Mouse (Mus musculus): ENCODE results near the gene Lmf2. TPM values are rescaled to one million over a fixed set of nuclear protein-coding genes. Genes with fewer than 3 reads are reported as not detected.
A peak's percentile ranks its signal among the peaks of the same experiment; 100 is the strongest.

Gene Lmf2
- polyA plus RNA-seq, 1 experiment: 84.4 TPM

- WGBS: 2% methylated on average over 35 of the region's 35 CpGs
- peaks cover 7% of the 10 kb centered on the region for H3K4me1 ChIP-seq (ENCODE audit: control insufficient read depth, insufficient read depth, low read length)
- peak; percentile 83 for DNase-seq
- TF ChIP-seq POLR2A (IDR thresholded peaks at IDR 0.05; ENCODE audit: borderline replicate concordance, extremely low read depth, low read depth, low read length) (no peak; the same call in 1 of the 2 replicates), CTCF (IDR thresholded peaks at IDR 0.05; ENCODE audit: insufficient read depth, low read length) (peak; percentile 72)
- H3K4me3 ChIP-seq (replicated peaks; ENCODE audit: extremely low read depth, low read depth, low read length): peak overlapping the region; percentile 85
Measured at GRCm38 (mm10) chr15:89373027-89373761, 17.7 kb upstream of the Lmf2 start.

- no peak for DNase-seq
- Histone ChIP-seq H3K4me3 (replicated peaks; ENCODE audit: extremely low read depth, low read depth, low read length) (no peak overlapping the region), H3K4me1 (ENCODE audit: control insufficient read depth, insufficient read depth, low read length) (peaks cover 7% of the 10 kb centered on the region)
- 85% methylated on average over 7 of the region's 7 CpGs for WGBS
- TF ChIP-seq CTCF (IDR thresholded peaks at IDR 0.05; ENCODE audit: insufficient read depth, low read length) (no peak), POLR2A (IDR thresholded peaks at IDR 0.05; ENCODE audit: borderline replicate concordance, extremely low read depth, low read depth, low read length) (no peak)
Measured at GRCm38 (mm10) chr15:89372536-89372935, 17.1 kb upstream of the Lmf2 start.

GRCm38 (mm10) chr15:89372068-89372467, 16.6 kb upstream of the Lmf2 start:
- no peak for TF ChIP-seq CTCF (IDR thresholded peaks at IDR 0.05; ENCODE audit: insufficient read depth, low read length)
- no peak for TF ChIP-seq POLR2A (IDR thresholded peaks at IDR 0.05; ENCODE audit: borderline replicate concordance, extremely low read depth, low read depth, low read length)

GRCm38 (mm10) chr15:89365141-89365551, 9.7 kb upstream of the Lmf2 start:
- TF ChIP-seq CTCF (IDR thresholded peaks at IDR 0.05; ENCODE audit: insufficient read depth, low read length) (no peak), POLR2A (IDR thresholded peaks at IDR 0.05; ENCODE audit: borderline replicate concordance, extremely low read depth, low read depth, low read length) (no peak)
- H3K4me3 ChIP-seq (replicated peaks; ENCODE audit: extremely low read depth, low read depth, low read length): no peak overlapping the region
- DNase-seq: no peak
- H3K4me1 ChIP-seq (ENCODE audit: control insufficient read depth, insufficient read depth, low read length): peaks cover 2% of the 10 kb centered on the region; the same call in 1 of the 2 replicates
- 96% methylated on average over 4 of the region's 4 CpGs for WGBS

More at GRCm38 (mm10) chr15:89372068-89372467, 16.6 kb upstream of the Lmf2 start:
- peaks cover 7% of the 10 kb centered on the region for H3K4me1 ChIP-seq (ENCODE audit: control insufficient read depth, insufficient read depth, low read length)
- no peak overlapping the region for H3K4me3 ChIP-seq (replicated peaks; ENCODE audit: extremely low read depth, low read depth, low read length)
- WGBS: 83% methylated on average over 13 of the region's 13 CpGs
- no peak for DNase-seq

DNA sequence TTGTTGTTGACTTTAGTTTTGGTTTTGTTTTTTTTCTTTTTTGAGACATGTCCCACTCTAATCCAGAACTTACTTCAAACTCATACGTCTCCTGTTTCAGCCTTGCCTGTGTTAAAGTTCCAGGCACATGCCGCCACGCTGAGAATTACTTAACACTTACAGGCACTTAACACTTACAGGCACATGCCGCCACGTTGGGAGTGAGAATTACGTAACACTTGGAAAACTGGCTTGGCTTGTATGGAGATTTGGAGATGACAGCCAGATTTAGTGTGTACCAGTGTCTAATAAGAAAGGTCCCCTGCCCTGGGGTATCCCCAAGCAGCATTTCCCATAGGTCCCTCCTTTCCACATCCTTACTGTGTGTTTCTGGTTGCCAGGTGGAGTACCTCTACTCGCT, 7.6 kb upstream of the Lmf2 start:
- peaks cover 2% of the 10 kb centered on the region; the same call in 1 of the 2 replicates for H3K4me1 ChIP-seq (ENCODE audit: control insufficient read depth, insufficient read depth, low read length)
- TF ChIP-seq CTCF (IDR thresholded peaks at IDR 0.05; ENCODE audit: insufficient read depth, low read length) (no peak), POLR2A (IDR thresholded peaks at IDR 0.05; ENCODE audit: borderline replicate concordance, extremely low read depth, low read depth, low read length) (no peak)
- DNase-seq: peak; percentile 38
- no peak overlapping the region for H3K4me3 ChIP-seq (replicated peaks; ENCODE audit: extremely low read depth, low read depth, low read length)
- WGBS: 65% methylated on average over 7 of the region's 7 CpGs

- DNase-seq: no peak
- Histone ChIP-seq H3K4me1 (ENCODE audit: control insufficient read depth, insufficient read depth, low read length) (peaks cover 5% of the 10 kb centered on the region; the same call in 1 of the 2 replicates), H3K4me3 (replicated peaks; ENCODE audit: extremely low read depth, low read depth, low read length) (no peak overlapping the region)
- TF ChIP-seq POLR2A (IDR thresholded peaks at IDR 0.05; ENCODE audit: borderline replicate concordance, extremely low read depth, low read depth, low read length) (no peak), CTCF (IDR thresholded peaks at IDR 0.05; ENCODE audit: insufficient read depth, low read length) (no peak)
- 69% methylated on average over 3 of the region's 3 CpGs for WGBS
Measured at GRCm38 (mm10) chr15:89358784-89359183, 3.3 kb upstream of the Lmf2 start.

- TF ChIP-seq POLR2A (IDR thresholded peaks at IDR 0.05; ENCODE audit: borderline replicate concordance, extremely low read depth, low read depth, low read length) (no peak), CTCF (IDR thresholded peaks at IDR 0.05; ENCODE audit: insufficient read depth, low read length) (no peak)
- WGBS: under 1% methylated on average over 15 of the region's 15 CpGs
- peak; percentile 23 for DNase-seq
- peaks cover 5% of the 10 kb centered on the region; the same call in 1 of the 2 replicates for H3K4me1 ChIP-seq (ENCODE audit: control insufficient read depth, insufficient read depth, low read length)
- peak overlapping the region; percentile 74 for H3K4me3 ChIP-seq (replicated peaks; ENCODE audit: extremely low read depth, low read depth, low read length)
Measured at GRCm38 (mm10) chr15:89356372-89356771, 913 bp upstream of the Lmf2 start.

- Histone ChIP-seq H3K4me1 (ENCODE audit: control insufficient read depth, insufficient read depth, low read length) (peaks cover 5% of the 10 kb centered on the region), H3K4me3 (replicated peaks; ENCODE audit: extremely low read depth, low read depth, low read length) (no peak overlapping the region)
- no peak for TF ChIP-seq CTCF (IDR thresholded peaks at IDR 0.05; ENCODE audit: insufficient read depth, low read length)
- no peak for TF ChIP-seq POLR2A (IDR thresholded peaks at IDR 0.05; ENCODE audit: borderline replicate concordance, extremely low read depth, low read depth, low read length)
- 58% methylated on average over 7 of the region's 7 CpGs for WGBS
- DNase-seq: no peak
Measured at GRCm38 (mm10) chr15:89354455-89354854, 1.0 kb downstream of the Lmf2 start.

- Histone ChIP-seq H3K4me1 (ENCODE audit: control insufficient read depth, insufficient read depth, low read length) (peaks cover 5% of the 10 kb centered on the region), H3K4me3 (replicated peaks; ENCODE audit: extremely low read depth, low read depth, low read length) (no peak overlapping the region)
- WGBS: 91% methylated on average over 16 of the region's 16 CpGs
- no peak for TF ChIP-seq CTCF (IDR thresholded peaks at IDR 0.05; ENCODE audit: insufficient read depth, low read length)
- DNase-seq: no peak
Measured at GRCm38 (mm10) chr15:89353837-89354236, 1.6 kb downstream of the Lmf2 start.

DNA sequence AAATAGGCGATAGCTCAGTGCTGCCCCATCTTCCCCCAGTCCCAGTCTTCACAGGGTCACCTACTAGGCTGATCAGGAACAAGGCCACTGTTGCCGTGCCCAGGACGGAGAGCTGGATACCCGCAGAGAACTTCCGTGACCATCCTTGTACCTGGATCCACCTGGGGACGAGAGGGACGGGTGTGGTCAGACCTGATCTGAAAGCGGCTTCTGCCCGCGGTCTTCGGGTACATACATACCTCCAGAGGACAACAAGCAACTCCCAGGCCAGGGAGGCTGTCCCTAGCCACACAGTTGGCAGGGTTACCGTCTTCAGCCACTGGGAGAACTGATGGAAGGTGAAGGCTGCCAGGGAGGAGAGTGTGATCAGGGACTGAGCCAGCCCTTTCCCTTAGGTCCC, 2.7 kb downstream of the Lmf2 start:
- TF ChIP-seq CTCF (IDR thresholded peaks at IDR 0.05; ENCODE audit: insufficient read depth, low read length) (no peak), POLR2A (IDR thresholded peaks at IDR 0.05; ENCODE audit: borderline replicate concordance, extremely low read depth, low read depth, low read length) (no peak)
- WGBS: 96% methylated on average over 12 of the region's 12 CpGs
- DNase-seq: no peak

More for the DNA sequence above, 2.7 kb downstream of the Lmf2 start:
- Histone ChIP-seq H3K4me1 (ENCODE audit: control insufficient read depth, insufficient read depth, low read length) (peaks cover 5% of the 10 kb centered on the region), H3K4me3 (replicated peaks; ENCODE audit: extremely low read depth, low read depth, low read length) (no peak overlapping the region)

Measured in lung, adult 2 months (tissue).